Mouse (Mus musculus) heart, embryonic 14.5 days (tissue): ENCODE results near the gene Rnf217. TPM values are rescaled to one million over a fixed set of nuclear protein-coding genes. Genes with fewer than 3 reads are reported as not detected.

ENCODE experiments used
- ATAC-seq: fragments of 200-750 bp; cut with Nextera tagmentation; 2 replicates; pipeline ENCODE4 v1.8.0; 2017; ENCODE audit warnings: low read depth, moderate TSS enrichment; ENCODE audit not compliant: insufficient number of reproducible peaks, insufficient read depth, low FRiP score
- H3K27ac ChIP-seq, 2 experiments: fragments of 200-500 bp in 1 of 2; fragments of 300-500 bp in 1 of 2; sonication (generic) in 1 of 2; replicated peaks in 1 of 2; 2 replicates each; pipeline ENCODE4 v1.5.1; 2012 to 2014; ENCODE audit warnings: low read depth in 2 of 2, low read length in 2 of 2, control low read depth in 1 of 2, mild to moderate bottlenecking in 1 of 2, mixed read lengths in 1 of 2; ENCODE audit not compliant: control insufficient read depth in 1 of 2, insufficient read depth in 1 of 2
- H3K27me3 ChIP-seq: fragments of 300-500 bp; sonication (generic); 2 replicates; pipeline ENCODE4 v1.6.1; 2014; ENCODE audit warnings: mild to moderate bottlenecking, low read length, control low read depth; ENCODE audit not compliant: control insufficient read depth, insufficient read depth
- H3K36me3 ChIP-seq: fragments of 300-500 bp; sonication (generic); 2 replicates; pipeline ENCODE4 v1.6.1; 2014; ENCODE audit warnings: mild to moderate bottlenecking, control low read depth, low read length, mixed read lengths; ENCODE audit not compliant: control insufficient read depth, insufficient read depth
- H3K4me1 ChIP-seq, 2 experiments: fragments of 200-500 bp in 1 of 2; fragments of 300-500 bp in 1 of 2; sonication (generic) in 1 of 2; 2 replicates each; pipeline ENCODE4 v1.6.1; 2012 to 2014; ENCODE audit warnings: low read length in 2 of 2, control low read depth in 1 of 2, mixed read lengths in 1 of 2; ENCODE audit not compliant: control insufficient read depth in 2 of 2, insufficient read depth in 2 of 2
- H3K4me2 ChIP-seq: fragments of 300-500 bp; sonication (generic); 2 replicates; pipeline ENCODE4 v1.6.1; 2014; ENCODE audit warnings: mild to moderate bottlenecking, low read length
- H3K4me3 ChIP-seq, 2 experiments: fragments of 200-500 bp in 1 of 2; fragments of 300-500 bp in 1 of 2; sonication (generic) in 1 of 2; 2 replicates each; pipeline ENCODE4 v1.5.1; 2012 to 2014; ENCODE audit warnings: low read length in 2 of 2, mild to moderate bottlenecking in 2 of 2, control low read depth in 1 of 2, low read depth in 1 of 2, moderate library complexity in 1 of 2; ENCODE audit not compliant: control insufficient read depth in 1 of 2, insufficient read depth in 1 of 2
- H3K9ac ChIP-seq: fragments of 300-500 bp; sonication (generic); 2 replicates; pipeline ENCODE4 v1.6.1; 2014; ENCODE audit warnings: mild to moderate bottlenecking, low read length
- H3K9me3 ChIP-seq: fragments of 300-500 bp; sonication (generic); 2 replicates; pipeline ENCODE4 v1.6.1; 2016; ENCODE audit warnings: low read length, control low read depth; ENCODE audit not compliant: control insufficient read depth
- WGBS: fragments of 180-500 bp; shearing (Covaris S2); extraction: QIAGEN DNeasy Blood & Tissue Kit; methylation state at CpG from one replicate; pipeline ENCODE4 v1.1.7; 2014; 5-methylcytosine and 5-hydroxymethylcytosine counted together
- polyA plus RNA-seq: library from polyadenylated mRNA; unstranded; fragments of >200 nt; fragmentation: Nextera tagmentation; extraction: Ambion mirVana; gene quantifications from 2 replicates; pipeline ENCODE4 v1.2.1, GENCODE M21; 2014

Rnf217 gene
- polyA plus RNA-seq, 1 experiment from 2014 or later = 2.2 TPM

GRCm38 (mm10) chr10:31608441-31609065 is 431 bp downstream of the Rnf217 start:
- WGBS = 2% methylated on average over 47 of the region's 60 CpGs
- no peaks in the 10 kb centered on the region for H3K27me3 ChIP-seq
- H3K27ac ChIP-seq = peak overlapping the region in 1 of 2 experiments; percentile 82; a peak in 3 of 4 replicates
- H3K9me3 ChIP-seq = no peaks in the 10 kb centered on the region
- peaks cover 4 to 33% of the 10 kb centered on the region in 2 experiments; a peak in 3 of 4 replicates for H3K4me1 ChIP-seq
- 0 out of 2 replicates have a peak, but pooled peaks cover 4% of the 10 kb centered on the region for H3K36me3 ChIP-seq
- 0 out of 2 replicates have a peak, but pooled peaks have one; percentile 31 for ATAC-seq
- peak overlapping the region; percentile 74 to 86 for H3K4me3 ChIP-seq
- peak overlapping the region; percentile 91 for H3K9ac ChIP-seq
- peak overlapping the region; percentile 82 for H3K4me2 ChIP-seq

DNA sequence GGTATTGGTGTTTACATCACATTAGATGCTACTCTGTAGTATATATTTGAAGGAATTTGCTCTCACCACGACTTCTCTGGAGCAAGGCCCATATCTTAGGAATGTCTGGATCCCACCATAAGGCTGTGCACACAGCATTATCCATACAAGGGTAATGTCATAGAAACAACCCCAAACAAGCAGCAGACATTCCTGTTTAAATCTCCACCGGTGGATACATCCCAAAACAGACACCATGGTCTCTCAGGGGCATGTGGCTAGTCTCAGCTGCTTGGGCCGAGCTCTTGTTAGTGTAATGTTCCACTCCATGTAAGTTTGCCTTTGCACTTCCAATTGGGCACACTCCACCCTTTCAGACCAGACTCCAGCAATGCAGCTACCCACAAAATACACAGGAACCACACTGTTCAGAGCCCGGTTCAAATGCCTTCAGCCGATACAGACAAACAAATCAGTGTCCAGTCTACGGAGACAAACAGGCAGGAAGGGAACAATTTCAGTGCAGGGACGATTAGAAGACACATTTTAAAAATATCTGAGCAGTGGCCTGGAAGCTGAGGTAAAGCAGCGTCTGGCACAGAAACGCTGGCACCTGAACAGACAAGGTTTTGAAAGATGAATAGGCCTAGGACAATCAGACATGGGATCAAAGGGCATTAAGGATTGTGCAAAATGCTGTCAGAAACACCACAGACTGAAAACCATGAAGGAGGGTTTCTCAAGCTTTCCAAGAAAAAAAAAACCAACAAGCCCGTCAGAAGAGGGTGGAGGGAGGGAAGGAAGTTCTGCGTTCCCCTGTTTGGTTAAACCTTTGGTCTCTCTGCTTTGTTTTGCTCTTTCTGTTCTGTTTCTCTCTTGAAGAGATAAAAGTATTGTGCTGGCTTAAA is 1.8 kb downstream of the Rnf217 start:
- H3K4me3 ChIP-seq = peak overlapping the region; percentile 38 to 74
- H3K4me1 ChIP-seq = peaks cover 4 to 34% of the 10 kb centered on the region in 2 experiments; a peak in 3 of 4 replicates
- H3K27ac ChIP-seq = peak overlapping the region; percentile 46 to 82
- 9% methylated on average over 11 of the region's 11 CpGs for WGBS
- no peaks in the 10 kb centered on the region for H3K9me3 ChIP-seq
- peak overlapping the region; percentile 91 for H3K9ac ChIP-seq
- ATAC-seq = no peak
- 0 out of 2 replicates have a peak, but pooled peaks cover 4% of the 10 kb centered on the region for H3K36me3 ChIP-seq
- no peaks in the 10 kb centered on the region for H3K27me3 ChIP-seq
- peak overlapping the region; percentile 82 for H3K4me2 ChIP-seq

GRCm38 (mm10) chr10:31603855-31604254 is 5.1 kb downstream of the Rnf217 start:
- Histone ChIP-seq H3K4me1 (peaks cover 4 to 36% of the 10 kb centered on the region in 2 experiments; a peak in 3 of 4 replicates), H3K9me3 (no peaks in the 10 kb centered on the region), H3K4me2 (no peak overlapping the region), H3K36me3 (0 out of 2 replicates have a peak, but pooled peaks cover 4% of the 10 kb centered on the region), H3K27ac (no peak overlapping the region), H3K9ac (no peak overlapping the region), H3K4me3 (no peak overlapping the region), H3K27me3 (no peaks in the 10 kb centered on the region)
- WGBS = 81% methylated on average over 4 of the region's 4 CpGs
- ATAC-seq = no peak

DNA sequence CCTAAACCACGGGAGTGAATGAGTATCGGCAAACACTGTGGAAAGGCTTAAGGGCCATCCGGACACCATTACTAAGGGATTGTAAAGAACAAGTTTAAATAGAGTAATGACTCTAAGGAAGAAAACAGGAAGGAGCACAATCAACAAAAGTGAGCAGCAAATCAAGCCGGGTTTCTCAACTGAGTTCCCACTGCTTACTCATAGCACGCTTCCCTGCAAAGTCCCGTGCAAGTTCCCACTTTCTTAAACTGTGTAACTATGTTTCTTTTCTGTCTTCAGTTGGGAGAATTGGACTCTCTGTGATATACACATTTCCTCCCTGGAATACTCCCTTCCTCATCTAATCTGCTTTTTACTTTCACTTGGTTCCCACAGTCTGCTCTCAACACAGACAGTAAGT is 8.9 kb downstream of the Rnf217 start:
- 71% methylated on average over 6 of the region's 6 CpGs for WGBS
- Histone ChIP-seq H3K4me2 (no peak overlapping the region), H3K27ac (no peak overlapping the region), H3K9me3 (no peaks in the 10 kb centered on the region), H3K36me3 (0 out of 2 replicates have a peak, but pooled peaks cover 4% of the 10 kb centered on the region), H3K27me3 (no peaks in the 10 kb centered on the region), H3K9ac (no peak overlapping the region), H3K4me1 (peaks cover 0 to 25% of the 10 kb centered on the region in 2 experiments; a peak in 2 of 4 replicates), H3K4me3 (no peak overlapping the region)
- ATAC-seq = no peak

DNA sequence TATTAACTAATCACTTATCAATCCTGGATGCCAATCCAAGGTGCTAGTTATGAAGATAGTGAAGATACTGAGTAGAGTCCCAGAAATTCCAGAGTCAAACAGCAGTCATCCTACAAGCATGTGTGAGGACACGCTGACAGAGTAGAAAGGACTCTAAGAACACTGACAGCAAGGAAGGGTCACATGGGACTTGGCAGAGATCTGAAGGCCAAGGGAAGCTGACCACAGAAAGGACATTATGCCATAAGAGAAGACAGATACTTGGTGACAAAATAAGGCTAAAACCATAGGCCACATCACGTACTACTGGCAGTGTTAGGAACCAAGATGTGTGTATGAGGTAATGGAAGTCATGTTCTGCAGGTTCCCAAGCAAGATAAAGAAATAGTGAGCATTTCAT is 11.1 kb downstream of the Rnf217 start:
- Histone ChIP-seq H3K4me1 (peaks cover 4 to 23% of the 10 kb centered on the region in 2 experiments), H3K4me2 (no peak overlapping the region), H3K9me3 (no peaks in the 10 kb centered on the region), H3K27ac (no peak overlapping the region), H3K9ac (no peak overlapping the region), H3K27me3 (no peaks in the 10 kb centered on the region), H3K4me3 (no peak overlapping the region), H3K36me3 (no peaks in the 10 kb centered on the region)
- ATAC-seq = no peak
- WGBS = 74% methylated on average over 2 of the region's 2 CpGs

DNA sequence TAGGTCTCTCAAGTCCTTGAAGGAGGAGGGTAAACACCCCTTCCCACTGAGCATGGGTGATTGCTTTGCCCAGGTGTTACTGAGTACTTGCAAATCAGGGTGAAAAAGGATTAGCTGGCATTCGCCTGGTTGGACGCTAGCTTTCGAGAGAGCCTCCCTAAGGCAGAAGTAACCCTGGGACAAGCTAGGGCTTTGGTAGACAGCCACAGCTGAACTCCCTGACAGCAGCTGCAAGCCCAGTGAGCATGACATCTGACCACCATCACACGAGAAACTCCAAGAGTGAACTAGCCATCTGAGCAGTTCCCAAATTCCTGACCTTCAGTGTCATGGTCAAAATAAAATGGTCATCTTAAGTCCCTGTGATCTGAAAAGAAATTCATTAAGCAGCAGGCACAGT is 12.2 kb downstream of the Rnf217 start:
- WGBS = 52% methylated on average over 4 of the region's 4 CpGs
- Histone ChIP-seq H3K36me3 (no peaks in the 10 kb centered on the region), H3K27ac (no peak overlapping the region), H3K4me3 (no peak overlapping the region), H3K4me2 (no peak overlapping the region), H3K9ac (no peak overlapping the region), H3K4me1 (peaks cover 7 to 31% of the 10 kb centered on the region in 2 experiments), H3K9me3 (no peaks in the 10 kb centered on the region), H3K27me3 (no peaks in the 10 kb centered on the region)
- no peak for ATAC-seq

- 79% methylated on average over 4 of the region's 4 CpGs for WGBS
- Histone ChIP-seq H3K4me1 (peaks cover 7 to 31% of the 10 kb centered on the region in 2 experiments), H3K9me3 (no peaks in the 10 kb centered on the region), H3K9ac (no peak overlapping the region), H3K27me3 (no peaks in the 10 kb centered on the region), H3K36me3 (no peaks in the 10 kb centered on the region), H3K4me2 (no peak overlapping the region), H3K4me3 (no peak overlapping the region), H3K27ac (no peak overlapping the region)
- ATAC-seq = no peak
Measured at GRCm38 (mm10) chr10:31595326-31595725, 13.7 kb downstream of the Rnf217 start.
